Mouse (Mus musculus): ENCODE results near the gene Wasf1. TPM values are rescaled to one million over a fixed set of nuclear protein-coding genes. Genes with fewer than 3 reads are reported as not detected.

The Wasf1 gene
- total RNA-seq, 1 experiment from 2014 or later, result not detected

GRCm38 (mm10) chr10:40969372-40970033 lies 86.2 kb downstream of the Wasf1 start:
- no peak for ATAC-seq (replicated peaks; ENCODE audit: low read depth, poor library complexity, severe bottlenecking)

- no peak for ATAC-seq (replicated peaks; ENCODE audit: low read depth, poor library complexity, severe bottlenecking)
Measured at GRCm38 (mm10) chr10:40970601-40971245, 87.4 kb downstream of the Wasf1 start.

GRCm38 (mm10) chr10:40971256-40971655 lies 88.0 kb downstream of the Wasf1 start:
- no peak for ATAC-seq (replicated peaks; ENCODE audit: low read depth, poor library complexity, severe bottlenecking)

GRCm38 (mm10) chr10:40983761-40984160 lies 100.5 kb downstream of the Wasf1 start:
- no peak for ATAC-seq (replicated peaks; ENCODE audit: low read depth, poor library complexity, severe bottlenecking)

- no peak for ATAC-seq (replicated peaks; ENCODE audit: low read depth, poor library complexity, severe bottlenecking)
Measured at GRCm38 (mm10) chr10:40984600-40984999, 101.3 kb downstream of the Wasf1 start.

GRCm38 (mm10) chr10:40985350-40985749 lies 102.1 kb downstream of the Wasf1 start:
- no peak for ATAC-seq (replicated peaks; ENCODE audit: low read depth, poor library complexity, severe bottlenecking)

Other genes with a start within 250 kb of the Wasf1 start
- not detected in 2 replicates for gene Mettl24, start 200.2 kb upstream of the Wasf1 start, total RNA-seq (2017)
- 36.5 and 41.3 TPM in 2 replicates for gene Cdc40, start 164 bp upstream of the Wasf1 start, total RNA-seq (2017)
- not detected in 2 replicates for gene Gpr6, start 188.8 kb downstream of the Wasf1 start, total RNA-seq (2017)